26 mouse cellular contexts compared by ENCODE assay signal in the genomic region with DNA sequence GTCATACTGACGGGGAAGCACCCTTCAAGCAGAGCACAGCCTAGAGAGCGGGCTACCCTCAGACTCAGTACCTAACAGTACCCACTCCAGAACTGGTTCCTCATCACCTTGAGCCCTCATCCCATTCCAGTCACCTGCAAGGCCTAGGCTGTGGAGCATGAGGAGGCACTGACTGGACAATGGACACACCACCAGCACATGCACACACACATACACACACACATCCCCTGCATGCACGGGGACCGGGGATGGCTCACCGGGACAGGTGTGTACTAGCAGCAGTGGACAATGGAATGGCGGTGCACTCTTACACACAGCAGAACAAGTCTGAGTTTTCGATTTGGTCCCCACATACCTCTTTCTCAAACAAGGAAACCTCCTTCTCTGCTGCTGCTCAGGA. TPM values are rescaled to one million over a fixed set of nuclear protein-coding genes. Genes with fewer than 3 reads are reported as not detected.
A peak's percentile ranks its signal among the peaks of the same experiment; 100 is the strongest.
DNase-seq lines count a peak whose midpoint lies in the region; ATAC-seq and TF ChIP-seq lines count a peak whose summit lies in the region.
"Had no signal": no experiment of that assay in that cellular context is flagged by ENCODE, and none has a peak within 500 bp of the region (broad histone marks: within the 10 kb centered on the region; RNA-seq: fewer than 3 reads in every experiment).

No protein-coding gene starts in this region.

- no peak overlapping the region for H3K4me3 ChIP-seq in forebrain, embryonic 10.5 days
- H3K4me3 ChIP-seq in forebrain, embryonic 12.5 days (replicated peaks): no peak overlapping the region
- no peak overlapping the region for H3K4me3 ChIP-seq in kidney, adult 2 months (ENCODE audit: insufficient read depth, low read depth, low read length)
- H3K4me3 ChIP-seq in myocyte: no peak overlapping the region
- H3K4me3 ChIP-seq: embryonic facial prominence, embryonic 13.5 days; erythroblast, embryonic 14.5 days; forebrain, embryonic 15.5 days; hindbrain, embryonic 15.5 days; intestine, embryonic 15.5 days; liver, embryonic 13.5 days had no signal

- peaks cover 52% of the 10 kb centered on the region for H3K36me3 ChIP-seq in forebrain, embryonic 10.5 days (replicated peaks)
- peaks cover 44% of the 10 kb centered on the region for H3K36me3 ChIP-seq in forebrain, embryonic 12.5 days (replicated peaks)
- no peaks in the 10 kb centered on the region; the same call in 1 of the 2 replicates for H3K36me3 ChIP-seq in kidney, adult 2 months (ENCODE audit: control insufficient read depth, insufficient read depth, low read length)
- H3K36me3 ChIP-seq in myocyte (ENCODE audit: control insufficient read depth, insufficient read depth): no peaks in the 10 kb centered on the region

- no peaks in the 10 kb centered on the region for H3K9me3 ChIP-seq in forebrain, embryonic 10.5 days
- H3K9me3 ChIP-seq in forebrain, embryonic 12.5 days: no peaks in the 10 kb centered on the region
- H3K9me3 ChIP-seq: embryonic facial prominence, embryonic 13.5 days; forebrain, embryonic 15.5 days; hindbrain, embryonic 15.5 days; intestine, embryonic 15.5 days; liver, embryonic 13.5 days had no signal

- TF ChIP-seq CTCF in kidney, adult 2 months (conservative IDR thresholded peaks at IDR 0.05; ENCODE audit: insufficient read depth, insufficient read length, low read depth, low read length): no peak

- no peak overlapping the region for H3K4me2 ChIP-seq in forebrain, embryonic 12.5 days
- no peak overlapping the region for H3K4me2 ChIP-seq in myocyte (ENCODE audit: low read depth)
- H3K4me2 ChIP-seq: embryonic facial prominence, embryonic 13.5 days; forebrain, embryonic 15.5 days; hindbrain, embryonic 15.5 days; intestine, embryonic 15.5 days; liver, embryonic 13.5 days; lung, embryonic 14.5 days; midbrain, embryonic 11.5 days had no signal

- peaks cover 19% of the 10 kb centered on the region for H3K4me1 ChIP-seq in forebrain, embryonic 10.5 days
- H3K4me1 ChIP-seq in forebrain, embryonic 12.5 days: peaks cover 13% of the 10 kb centered on the region; the same call in 1 of the 2 replicates
- no peaks in the 10 kb centered on the region for H3K4me1 ChIP-seq in kidney, adult 2 months (ENCODE audit: control insufficient read depth, insufficient read depth, low read length)

- no peak for TF ChIP-seq POLR2A in kidney, adult 2 months (IDR thresholded peaks at IDR 0.05; ENCODE audit: low read depth, low read length)
- peak; percentile 25 for TF ChIP-seq POLR2A in myocyte (IDR thresholded peaks at IDR 0.05; ENCODE audit: insufficient read length, low read depth)

- H3K79me2 ChIP-seq in myocyte (ENCODE audit: control insufficient read depth, insufficient read depth): peaks cover 5% of the 10 kb centered on the region

- 90% methylated on average over 7 of the region's 7 CpGs for WGBS in forebrain, embryonic 10.5 days
- WGBS in forebrain, embryonic 12.5 days: 87% methylated on average over 7 of the region's 7 CpGs
- WGBS in kidney, adult 2 months: 93% methylated on average over 7 of the region's 7 CpGs

- peaks cover 11% of the 10 kb centered on the region; the same call in 1 of the 2 replicates for H3K27me3 ChIP-seq in forebrain, embryonic 10.5 days (ENCODE audit: poor library complexity, severe bottlenecking)
- peaks cover 12% of the 10 kb centered on the region; the same call in 1 of the 2 replicates for H3K27me3 ChIP-seq in forebrain, embryonic 12.5 days
- H3K27me3 ChIP-seq in kidney, adult 2 months (replicated peaks; ENCODE audit: control insufficient read depth, insufficient read depth, low read length): no peaks in the 10 kb centered on the region
- no peaks in the 10 kb centered on the region for H3K27me3 ChIP-seq in myocyte (ENCODE audit: control insufficient read depth, insufficient read depth, insufficient read length)
- H3K27me3 ChIP-seq: forebrain, embryonic 15.5 days; hindbrain, embryonic 15.5 days; intestine, embryonic 15.5 days had no signal

- DNase-seq in forebrain, embryonic 10.5 days (ENCODE audit: extremely low spot score, low spot score): peak; percentile 8
- DNase-seq in kidney, postnatal 10 days: peak; percentile 3
- no peak for DNase-seq in kidney, adult 2 months
- DNase-seq in right cerebral cortex, postnatal 4 days: peak; percentile 3
- DNase-seq in right cerebral cortex, postnatal 14 days: no peak
- DNase-seq: cerebellum, adult 11 months; gastrocnemius, postnatal 14 days; heart, adult 18-20 months; kidney, postnatal 36 days; layer of hippocampus, postnatal 36 days; liver, embryonic 13.5 days; lung, embryonic 14.5 days; lung, postnatal 36 days; thymus, postnatal 25 days had no signal

- ATAC-seq in forebrain, embryonic 12.5 days (ENCODE audit: low FRiP score): no peak
- ATAC-seq: CD4-positive, CD25-positive, alpha-beta regulatory T cell, adult 4 months; forebrain, embryonic 15.5 days; intestine, embryonic 15.5 days had no signal

- H3ac ChIP-seq in myocyte (ENCODE audit: control insufficient read depth, insufficient read length): no peak overlapping the region

- no peak overlapping the region for H3K27ac ChIP-seq in forebrain, embryonic 10.5 days
- H3K27ac ChIP-seq in forebrain, embryonic 12.5 days: no peak overlapping the region
- no peak overlapping the region for H3K27ac ChIP-seq in kidney, adult 2 months (ENCODE audit: insufficient read depth, low read depth, low read length)
- H3K27ac ChIP-seq: embryonic facial prominence, embryonic 13.5 days; forebrain, embryonic 15.5 days; hindbrain, embryonic 15.5 days; intestine, embryonic 15.5 days; liver, embryonic 13.5 days had no signal

- H3K9ac ChIP-seq in forebrain, embryonic 12.5 days: no peak overlapping the region
- H3K9ac ChIP-seq: embryonic facial prominence, embryonic 13.5 days; forebrain, embryonic 15.5 days; hindbrain, embryonic 15.5 days; intestine, embryonic 15.5 days; liver, embryonic 13.5 days; lung, embryonic 14.5 days had no signal

TF ChIP-seq in myocyte, 11 proteins besides CTCF, POLR2A, EP300 and RAD21:
- TF ChIP-seq TCF3 (IDR thresholded peaks at IDR 0.05; ENCODE audit: insufficient read length, low read depth): no peak
- TF ChIP-seq SRF (IDR thresholded peaks at IDR 0.05; ENCODE audit: control insufficient read depth, insufficient read length, low read depth): no peak
- TF ChIP-seq POLR2AphosphoS2 (IDR thresholded peaks at IDR 0.05; ENCODE audit: insufficient read length, low read depth): peak; percentile 84
- peak in 1 of 3 experiments; percentile 19 for TF ChIP-seq MYOG (IDR thresholded peaks at IDR 0.05; ENCODE audit: control insufficient read depth in 1 of 3, insufficient read depth in 1 of 3, insufficient read length in 2 of 3, low read depth in 2 of 3)

RNA-seq across cellular contexts. Expression of a gene that starts 3.7 kb away (rescaled TPM):
- 26.0 and 28.8 TPM in 2 replicates for polyA plus RNA-seq in forebrain, embryonic 10.5 days (2016; fragmentation: Nextera tagmentation; extraction: Ambion mirVana)
- 9.2 and 10.6 TPM in 2 replicates for polyA plus RNA-seq in forebrain, embryonic 12.5 days (2016; fragmentation: Nextera tagmentation; extraction: Ambion mirVana)
- polyA plus RNA-seq in kidney, adult 2 months (2012; rRNA removed): 58.1 and 66.2 TPM in 2 replicates
- 68.7 TPM for polyA plus RNA-seq in myocyte (2012; fragmentation: generic; extraction: Trizol)

RNA-seq across cellular contexts. Expression of a gene that starts 17.7 kb away (rescaled TPM):
- polyA plus RNA-seq in forebrain, embryonic 10.5 days (2016; fragmentation: Nextera tagmentation; extraction: Ambion mirVana): 65.0 and 73.5 TPM in 2 replicates
- 69.0 and 70.6 TPM in 2 replicates for polyA plus RNA-seq in forebrain, embryonic 12.5 days (2016; fragmentation: Nextera tagmentation; extraction: Ambion mirVana)
- polyA plus RNA-seq in kidney, adult 2 months (2012; rRNA removed): 35.0 and 45.0 TPM in 2 replicates
- polyA plus RNA-seq in myocyte (2012; fragmentation: generic; extraction: Trizol): 26.6 TPM

RNA-seq across cellular contexts. Expression of a gene that starts 49.9 kb away (rescaled TPM):
- polyA plus RNA-seq in forebrain, embryonic 10.5 days (2016; fragmentation: Nextera tagmentation; extraction: Ambion mirVana): not detected in 2 replicates
- not detected in 2 replicates for polyA plus RNA-seq in forebrain, embryonic 12.5 days (2016; fragmentation: Nextera tagmentation; extraction: Ambion mirVana)
- polyA plus RNA-seq in kidney, adult 2 months (2012; rRNA removed): 0.05 TPM in 1 of 2 replicates, not detected in the other
- not detected for polyA plus RNA-seq in myocyte (2012; fragmentation: generic; extraction: Trizol)
- polyA plus RNA-seq: CD4-positive, CD25-positive, alpha-beta regulatory T cell, adult 4 months; embryonic facial prominence, embryonic 13.5 days; erythroblast, embryonic 14.5 days; forebrain, embryonic 15.5 days; heart, embryonic 16.5 days; hindbrain, embryonic 15.5 days; intestine, embryonic 15.5 days; kidney, embryonic 14.5 days; limb, embryonic 11.5 days; liver, embryonic 13.5 days; lung, embryonic 14.5 days; midbrain, embryonic 11.5 days had no signal

Comparison
In these comparisons a context has a peak if more than half of its experiments do, and no peak if none do; other contexts are left out.
1. DNase-seq: peak in forebrain, embryonic 10.5 days (single experiment), kidney, postnatal 10 days (single experiment) and right cerebral cortex, postnatal 4 days (single experiment); none in kidney, adult 2 months (single experiment) and right cerebral cortex, postnatal 14 days (single experiment).